Mouse (Mus musculus): Measurements from ENCODE around the gene Prdm11. TPM values are rescaled to one million over a fixed set of nuclear protein-coding genes. Genes with fewer than 3 reads are reported as not detected.

Prdm11 gene
- polyA plus RNA-seq, 1 experiment = 6.3 TPM

DNA sequence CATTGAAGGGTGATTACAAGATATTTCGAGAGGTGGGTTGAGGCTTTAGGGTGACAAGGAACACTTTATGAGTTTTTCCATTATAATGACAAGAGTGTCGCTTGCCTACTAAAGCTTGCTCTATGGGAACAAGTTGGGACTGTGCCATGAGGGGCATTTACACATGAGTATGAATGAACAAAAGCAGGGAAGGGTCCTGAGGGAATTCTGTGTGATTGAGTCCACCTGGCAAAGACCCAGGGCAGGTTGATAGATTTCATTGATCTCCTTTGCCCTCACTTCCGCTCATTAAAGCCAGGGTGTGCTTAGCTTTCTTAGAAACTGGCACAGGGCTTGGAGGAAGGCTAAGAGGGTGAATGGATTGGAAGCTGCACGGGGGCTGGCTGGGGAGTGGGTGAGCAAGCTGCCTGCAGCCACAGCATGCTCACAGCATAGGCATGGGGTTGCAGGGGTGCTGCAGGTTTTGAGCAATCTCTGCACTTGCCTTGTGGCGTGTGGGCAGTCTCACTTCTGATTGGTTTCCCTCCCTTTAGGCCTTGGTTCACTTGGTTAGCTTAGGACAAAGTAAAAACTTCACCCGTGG, 121.2 kb downstream of the Prdm11 start:
- Histone ChIP-seq H3K4me1 (ENCODE audit: control insufficient read depth, insufficient read depth, low read length) (no peaks in the 10 kb centered on the region), H3K27ac (ENCODE audit: insufficient read depth, low read length) (no peak overlapping the region), H3K4me3 (ENCODE audit: insufficient read depth, low read length) (no peak overlapping the region)
- TF ChIP-seq POLR2A (IDR thresholded peaks at IDR 0.05; ENCODE audit: low read depth, low read length) (no peak), CTCF (IDR thresholded peaks at IDR 0.05; ENCODE audit: borderline replicate concordance, insufficient read depth, low read length) (no peak)

DNA sequence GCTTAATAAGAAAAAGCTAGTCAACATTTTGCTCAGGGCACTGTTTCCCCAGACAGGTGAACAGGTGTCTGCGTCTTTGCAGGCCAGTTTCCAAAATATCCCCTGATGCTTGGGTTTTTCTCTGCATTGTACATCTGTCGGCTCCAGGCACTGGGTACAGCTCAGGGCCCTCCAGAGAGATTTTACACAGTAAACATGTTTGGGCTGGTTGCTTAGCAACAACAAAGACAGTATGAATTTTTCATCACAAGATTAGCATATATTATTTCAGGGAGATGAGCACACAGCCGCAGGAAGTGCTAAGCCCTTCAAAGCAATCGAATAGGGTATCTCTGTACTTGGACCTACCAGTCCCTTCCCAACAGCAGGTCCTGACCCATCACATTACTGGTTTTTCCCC, 125.3 kb downstream of the Prdm11 start:
- Histone ChIP-seq H3K4me1 (ENCODE audit: control insufficient read depth, insufficient read depth, low read length) (no peaks in the 10 kb centered on the region), H3K27ac (ENCODE audit: insufficient read depth, low read length) (no peak overlapping the region), H3K4me3 (ENCODE audit: insufficient read depth, low read length) (no peak overlapping the region)
- TF ChIP-seq POLR2A (IDR thresholded peaks at IDR 0.05; ENCODE audit: low read depth, low read length) = no peak

DNA sequence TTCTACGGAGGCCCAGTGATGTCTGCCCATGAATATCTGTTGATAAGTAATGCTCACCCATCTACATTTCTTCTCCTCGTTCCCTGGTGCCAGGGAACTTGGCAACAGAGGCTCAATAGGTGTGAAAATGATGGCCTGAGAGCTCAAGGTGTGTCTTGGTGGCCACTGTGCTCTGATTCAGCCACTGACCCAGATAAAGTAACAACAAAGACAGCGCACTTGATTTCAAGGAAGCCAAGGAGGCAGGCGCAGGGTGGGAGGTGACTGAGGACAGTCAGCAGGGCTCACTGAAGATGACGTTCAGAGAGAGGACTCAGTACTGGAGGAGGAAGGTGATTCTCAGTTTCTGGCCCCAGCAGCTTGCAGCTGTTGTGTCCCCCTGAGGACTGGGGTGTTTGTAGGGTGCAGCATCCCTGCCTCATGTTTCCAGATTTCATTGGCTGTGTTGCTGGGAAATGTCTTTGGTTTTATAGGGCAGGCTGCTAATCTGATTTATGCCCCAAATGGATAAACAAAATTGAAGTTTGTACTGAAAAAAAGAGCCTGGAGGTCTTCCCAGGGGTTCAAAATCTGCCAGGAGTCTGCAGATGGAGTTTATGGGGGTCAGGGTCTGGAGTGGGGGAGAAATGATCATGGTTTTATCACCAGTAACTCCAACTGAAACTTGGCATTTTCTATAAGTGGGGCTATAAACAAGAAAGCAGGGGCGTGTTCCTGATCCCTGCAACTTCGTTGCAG, 128.4 kb downstream of the Prdm11 start:
- H3K27ac ChIP-seq (ENCODE audit: insufficient read depth, low read length) = no peak overlapping the region
- TF ChIP-seq CTCF (IDR thresholded peaks at IDR 0.05; ENCODE audit: borderline replicate concordance, insufficient read depth, low read length) = no peak
- no peak for TF ChIP-seq POLR2A (IDR thresholded peaks at IDR 0.05; ENCODE audit: low read depth, low read length)
- no peak overlapping the region for H3K4me3 ChIP-seq (ENCODE audit: insufficient read depth, low read length)
- no peaks in the 10 kb centered on the region for H3K4me1 ChIP-seq (ENCODE audit: control insufficient read depth, insufficient read depth, low read length)

DNA sequence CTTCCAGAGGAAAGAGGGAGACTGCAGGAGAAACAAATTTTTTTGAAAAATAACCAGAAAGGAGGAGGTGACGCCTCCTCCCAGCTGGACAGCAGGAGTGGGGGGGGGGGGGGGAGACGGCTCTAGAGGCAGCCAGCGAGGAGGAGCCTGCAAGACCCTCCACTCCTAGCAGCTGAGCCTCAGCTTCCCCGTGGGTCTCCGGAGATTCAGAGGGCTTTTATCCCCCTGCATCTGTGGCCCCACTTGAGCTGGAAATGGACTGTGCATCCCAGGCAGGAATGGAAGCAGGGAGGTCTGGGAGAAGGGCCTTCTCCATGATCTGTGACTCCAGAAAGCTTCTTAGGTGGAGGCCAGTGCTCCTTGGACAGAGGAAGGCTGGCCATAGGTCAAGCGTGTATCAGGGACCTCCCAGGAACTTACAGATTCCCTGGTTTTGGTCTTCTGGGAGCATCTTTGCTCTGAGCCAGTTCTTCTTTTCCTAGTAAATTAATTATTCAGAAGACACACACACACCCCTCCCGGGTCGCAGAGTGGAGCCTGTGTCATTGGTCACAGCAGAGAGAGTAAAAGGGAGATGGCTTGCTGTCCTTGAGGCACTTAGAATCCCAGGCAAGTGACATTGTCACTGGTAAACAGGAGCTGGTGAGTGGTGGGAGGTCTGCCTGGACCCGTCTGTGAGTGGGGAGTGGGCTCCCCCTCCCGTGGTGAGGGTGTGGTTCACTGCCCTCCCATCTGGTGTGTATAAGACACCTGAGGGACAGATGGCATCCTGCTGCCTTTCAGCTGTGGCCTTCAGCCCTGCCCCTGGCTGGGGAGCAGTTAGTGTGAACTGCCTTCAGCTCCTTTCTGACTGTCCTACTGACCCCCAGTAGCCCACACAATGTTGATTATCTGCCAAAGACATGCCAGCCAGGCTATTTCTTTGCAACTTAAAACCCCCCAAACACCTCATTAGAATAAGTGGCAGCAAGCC, 130.0 kb downstream of the Prdm11 start:
- no peak overlapping the region for H3K27ac ChIP-seq (ENCODE audit: insufficient read depth, low read length)
- no peaks in the 10 kb centered on the region for H3K4me1 ChIP-seq (ENCODE audit: control insufficient read depth, insufficient read depth, low read length)
- H3K4me3 ChIP-seq (ENCODE audit: insufficient read depth, low read length) = peak overlapping the region; percentile 23
- TF ChIP-seq CTCF (IDR thresholded peaks at IDR 0.05; ENCODE audit: borderline replicate concordance, insufficient read depth, low read length) (no peak), POLR2A (IDR thresholded peaks at IDR 0.05; ENCODE audit: low read depth, low read length) (no peak)

Other genes with a start within 250 kb of the Prdm11 start
- 9.2 and 13.4 TPM in 2 replicates for gene Syt13, start 131.1 kb downstream of the Prdm11 start, polyA plus RNA-seq (2011; ENCODE audit: insufficient read length, low read depth, missing spikeins)
- 8.9 and 9.0 TPM in 2 replicates for gene Trp53i11, start 141.4 kb upstream of the Prdm11 start, polyA plus RNA-seq (2011; ENCODE audit: insufficient read length, low read depth, missing spikeins)